Mouse (Mus musculus) kidney, adult 2 months (tissue): ENCODE measurements around the gene Pitpna.

ENCODE experiments used
- CTCF ChIP-seq: fragments of 200-500 bp; conservative IDR thresholded peaks from 2 replicates; pipeline ENCODE4 v1.5.1; 2011; ENCODE audit warnings: low read depth, mild to moderate bottlenecking, control low read depth, low read length, moderate library complexity, mixed read lengths; ENCODE audit not compliant: insufficient read depth, insufficient read length
- POLR2A ChIP-seq: fragments of 200-500 bp; IDR thresholded peaks from one replicate; pipeline ENCODE4 v1.6.1; 2011; ENCODE audit warnings: low read depth, low read length, control low read depth

DNA sequence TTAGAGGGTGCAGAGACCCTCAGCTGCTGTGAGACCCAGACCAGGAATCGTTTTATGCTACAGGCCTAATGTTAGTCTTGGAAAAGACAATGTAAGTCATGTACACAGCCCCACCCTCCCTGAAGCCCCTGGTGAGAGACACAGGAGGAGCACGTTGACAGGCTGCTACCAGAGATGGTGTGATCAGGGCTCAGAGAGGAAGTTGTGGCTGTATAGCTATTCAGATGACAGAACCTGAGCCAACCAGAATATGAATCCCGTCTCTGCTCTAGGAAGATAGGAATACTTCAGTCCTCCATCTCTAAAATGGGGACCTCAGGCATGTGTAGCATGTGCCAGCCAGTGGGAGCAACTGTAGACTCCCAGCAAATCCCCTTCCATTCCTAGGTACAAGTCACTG, 80.7 kb downstream of the Pitpna start:
- TF ChIP-seq CTCF (no peak), POLR2A (no peak)
